Mouse (Mus musculus) testis, adult 2 months (tissue): ENCODE data around the gene Ascl2.

Experiments
- CTCF ChIP-seq: fragments of 200-500 bp; IDR thresholded peaks from 2 replicates; pipeline ENCODE4 v1.5.1; 2012; ENCODE audit warnings: low read depth, mild to moderate bottlenecking, inconsistent platforms, low read length, moderate library complexity; ENCODE audit not compliant: control insufficient read depth, insufficient read depth, insufficient replicate concordance
- POLR2A ChIP-seq: fragments of 200-500 bp; IDR thresholded peaks from 2 replicates; pipeline ENCODE4 v1.6.1; 2012; ENCODE audit warnings: low read depth, mild to moderate bottlenecking, inconsistent platforms, low read length, moderate library complexity; ENCODE audit not compliant: control insufficient read depth

GRCm38 (mm10) chr7:142929516-142929915, 39.5 kb downstream of the Ascl2 start:
- no peak for TF ChIP-seq CTCF
- no peak for TF ChIP-seq POLR2A
